Mouse (Mus musculus) MEL (cell line): ENCODE data around the gene Plxnb3. TPM values are rescaled to one million over a fixed set of nuclear protein-coding genes. Genes with fewer than 3 reads are reported as not detected.

Experiments
- DNase-seq: peaks from one replicate; pipeline ENCODE4 v3.0.0; 2011; ENCODE audit warnings: low read depth, low spot score
- H3K27ac ChIP-seq: 2 replicates; pipeline ENCODE4 v1.5.1; 2012; ENCODE audit warnings: low read depth, mild to moderate bottlenecking, control low read depth, low read length, moderate library complexity; ENCODE audit not compliant: control insufficient read depth
- H3K27me3 ChIP-seq, 2 experiments: fragments of 150-350 bp in 1 of 2; sonication (generic) in 1 of 2; 2 replicates each; pipeline ENCODE4 v1.6.1; 2012; ENCODE audit warnings: low read length in 2 of 2, mild to moderate bottlenecking in 2 of 2, improper control_type of control experiment in 1 of 2, moderate library complexity in 1 of 2; ENCODE audit not compliant: insufficient read depth in 2 of 2, control insufficient read depth in 1 of 2
- H3K36me3 ChIP-seq, 2 experiments: 2 replicates each; pipeline ENCODE4 v1.6.1; 2012 to 2014; ENCODE audit warnings: low read length in 2 of 2, improper control_type of control experiment in 1 of 2, inconsistent platforms in 1 of 2, mild to moderate bottlenecking in 1 of 2; ENCODE audit not compliant: insufficient read depth in 2 of 2, control insufficient read depth in 1 of 2
- H3K4me1 ChIP-seq, 2 experiments: fragments of 150-350 bp in 1 of 2; sonication (generic) in 1 of 2; 2 replicates each; pipeline ENCODE4 v1.6.1; 2012; ENCODE audit warnings: low read length in 2 of 2, improper control_type of control experiment in 1 of 2, mild to moderate bottlenecking in 1 of 2; ENCODE audit not compliant: insufficient read depth in 2 of 2, control insufficient read depth in 1 of 2
- H3K4me3 ChIP-seq, 2 experiments: fragments of 150-350 bp in 1 of 2; sonication (generic) in 1 of 2; 2 replicates each; pipeline ENCODE4 v1.5.1; 2012; ENCODE audit warnings: low read depth in 2 of 2, low read length in 2 of 2, mild to moderate bottlenecking in 2 of 2, moderate library complexity in 2 of 2, control low read depth in 1 of 2, improper control_type of control experiment in 1 of 2; ENCODE audit not compliant: control insufficient read depth in 1 of 2, insufficient read depth in 1 of 2
- H3K79me2 ChIP-seq: 2 replicates; pipeline ENCODE4 v1.6.1; 2012; ENCODE audit warnings: mild to moderate bottlenecking, low read length, moderate library complexity; ENCODE audit not compliant: control insufficient read depth, poor library complexity, insufficient read depth
- H3K9ac ChIP-seq: 2 replicates; pipeline ENCODE4 v1.6.1; 2012; ENCODE audit warnings: low read depth, mild to moderate bottlenecking, control low read depth, low read length, moderate library complexity; ENCODE audit not compliant: control insufficient read depth, poor library complexity, severe bottlenecking
- H3K9me3 ChIP-seq: fragments of 150-350 bp; sonication (generic); replicated peaks from 2 replicates; pipeline ENCODE4 v1.6.1; 2012; ENCODE audit warnings: mild to moderate bottlenecking, low read length, improper control_type of control experiment, moderate library complexity; ENCODE audit not compliant: insufficient read depth
- BHLHE40 ChIP-seq: IDR thresholded peaks from 2 replicates; pipeline ENCODE4 v1.6.1; 2012; ENCODE audit warnings: low read depth, mild to moderate bottlenecking, inconsistent platforms, low read length, improper control_type of control experiment, borderline replicate concordance
- CHD1 ChIP-seq: IDR thresholded peaks from 2 replicates; pipeline ENCODE4 v1.6.1; 2012; ENCODE audit warnings: low read depth, mild to moderate bottlenecking, inconsistent platforms, low read length, improper control_type of control experiment
- CHD2 ChIP-seq: IDR thresholded peaks from 2 replicates; pipeline ENCODE4 v1.6.1; 2011; ENCODE audit warnings: low read length, improper control_type of control experiment
- CTCF ChIP-seq, 3 experiments: IDR thresholded peaks in 2 of 3; conservative IDR thresholded peaks in 1 of 3; 2 replicates each; pipeline ENCODE4 v1.5.1; 2011 to 2012; ENCODE audit warnings: low read length in 3 of 3, low read depth in 2 of 3, mild to moderate bottlenecking in 2 of 3, improper control_type of control experiment in 1 of 3, inconsistent platforms in 1 of 3, mixed read lengths in 1 of 3, moderate library complexity in 1 of 3; ENCODE audit not compliant: control insufficient read depth in 1 of 3, insufficient read depth in 1 of 3, poor library complexity in 1 of 3, severe bottlenecking in 1 of 3
- E2F4 ChIP-seq: IDR thresholded peaks from 2 replicates; pipeline ENCODE4 v1.6.1; 2011; ENCODE audit warnings: low read depth, low read length, improper control_type of control experiment, borderline replicate concordance
- ETS1 ChIP-seq: IDR thresholded peaks from 2 replicates; pipeline ENCODE4 v1.6.1; 2012; ENCODE audit warnings: low read depth, mild to moderate bottlenecking, inconsistent platforms, low read length, improper control_type of control experiment, moderate library complexity
- GABPA ChIP-seq: IDR thresholded peaks from 2 replicates; pipeline ENCODE4 v1.6.1; 2012; ENCODE audit warnings: low read depth, mild to moderate bottlenecking, inconsistent platforms, low read length, improper control_type of control experiment, moderate library complexity
- GATA1 ChIP-seq: IDR thresholded peaks from 2 replicates; pipeline ENCODE4 v1.6.1; 2011; ENCODE audit warnings: low read depth, low read length, improper control_type of control experiment
- MAFK ChIP-seq: IDR thresholded peaks from 2 replicates; pipeline ENCODE4 v1.6.1; 2011; ENCODE audit warnings: low read depth, mild to moderate bottlenecking, low read length, improper control_type of control experiment, borderline replicate concordance
- MXI1 ChIP-seq: IDR thresholded peaks from 2 replicates; pipeline ENCODE4 v1.6.1; 2011; ENCODE audit warnings: mild to moderate bottlenecking, low read depth, low read length, improper control_type of control experiment
- MYB ChIP-seq: IDR thresholded peaks from 2 replicates; pipeline ENCODE4 v1.6.1; 2011; ENCODE audit warnings: mild to moderate bottlenecking, low read depth, low read length, improper control_type of control experiment
- POLR2AphosphoS2 ChIP-seq: IDR thresholded peaks from 2 replicates; pipeline ENCODE4 v1.6.1; 2011; ENCODE audit warnings: low read length, improper control_type of control experiment
- POLR2AphosphoS5 ChIP-seq: IDR thresholded peaks from 2 replicates; pipeline ENCODE4 v1.6.1; 2012; ENCODE audit warnings: low read depth, borderline replicate concordance, mild to moderate bottlenecking, inconsistent platforms, low read length, moderate library complexity, mixed read lengths
- RAD21 ChIP-seq: IDR thresholded peaks from 2 replicates; pipeline ENCODE4 v1.6.1; 2011; ENCODE audit warnings: mild to moderate bottlenecking, low read depth, low read length, improper control_type of control experiment
- SMC3 ChIP-seq: IDR thresholded peaks from 2 replicates; pipeline ENCODE4 v1.6.1; 2011; ENCODE audit warnings: low read depth, low read length, improper control_type of control experiment
- ZC3H11A ChIP-seq: IDR thresholded peaks from 2 replicates; pipeline ENCODE4 v1.6.1; 2012; ENCODE audit warnings: low read depth, mild to moderate bottlenecking, inconsistent platforms, low read length, improper control_type of control experiment
- ZMIZ1 ChIP-seq: IDR thresholded peaks from 2 replicates; pipeline ENCODE4 v1.6.1; 2012; ENCODE audit warnings: low read depth, mild to moderate bottlenecking, inconsistent platforms, low read length, improper control_type of control experiment, moderate library complexity
- polyA plus RNA-seq, 2 experiments: library from polyadenylated mRNA; stranded (reverse) in 1 of 2; unstranded in 1 of 2; fragments of >175 nt in 1 of 2; fragments of >200 nt in 1 of 2; gene quantifications; 2 replicates each; pipeline versions ENCODE4 v1.2.1 to v1.2.4; 2012; ENCODE audit warnings: low replicate concordance in 2 of 2, low read depth in 1 of 2; ENCODE audit not compliant: insufficient read length in 2 of 2, insufficient read depth in 1 of 2, missing spikeins in 1 of 2
- total RNA-seq: library from RNA; depleted of rRNA; stranded (reverse); fragments of 300-350 nt; gene quantifications from 2 replicates; pipeline ENCODE4 v1.2.3, GENCODE M21; 2012

The Plxnb3 gene
- total and polyA plus RNA-seq, 3 experiments, result 0.10 TPM; not detected in 2

DNA sequence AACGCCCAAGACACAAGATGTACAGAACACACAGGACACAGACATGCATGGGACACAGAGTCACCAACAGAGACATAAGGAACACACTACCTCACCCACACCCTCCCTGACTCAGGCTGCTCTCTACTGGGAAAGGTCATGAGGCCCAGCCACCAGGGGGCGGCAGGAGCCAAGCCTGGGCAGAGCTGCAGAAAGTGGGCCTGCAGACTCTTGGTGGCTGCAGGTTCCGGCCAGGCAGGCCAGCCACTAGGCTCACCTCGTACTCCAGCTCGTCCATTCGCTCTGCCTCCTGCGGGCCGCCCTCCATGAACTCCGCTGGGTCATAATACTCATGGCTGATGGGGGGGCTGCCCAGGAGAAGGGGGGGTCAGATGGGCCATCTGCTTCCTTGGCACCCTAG lies 41.6 kb downstream of the Plxnb3 start:
- H3K27me3 ChIP-seq, result no peaks in the 10 kb centered on the region
- no peak overlapping the region for H3K4me3 ChIP-seq
- peak; percentile 64 for DNase-seq
- no peaks in the 10 kb centered on the region for H3K79me2 ChIP-seq
- H3K27ac ChIP-seq, result no peak overlapping the region
- no peak overlapping the region for H3K9ac ChIP-seq
- H3K36me3 ChIP-seq, result no peaks in the 10 kb centered on the region
- TF ChIP-seq CHD2, result no peak
- TF ChIP-seq BHLHE40, result no peak
- peak; percentile 50 to 81 (median 71) for TF ChIP-seq CTCF (IDR thresholded peaks at IDR 0.05 in 2 of 3, conservative IDR thresholded peaks at IDR 0.05 in 1 of 3; ENCODE audit: control insufficient read depth in 1 of 3, insufficient read depth in 1 of 3, low read depth in 2 of 3, low read length in 3 of 3, poor library complexity in 1 of 3, severe bottlenecking in 1 of 3)
- peak; percentile 47 for TF ChIP-seq ZC3H11A
- TF ChIP-seq RAD21, result peak; percentile 70
- no peak for TF ChIP-seq MYB
- peak; percentile 77 for TF ChIP-seq SMC3
- H3K4me1 ChIP-seq, result no peaks in the 10 kb centered on the region
- H3K9me3 ChIP-seq, result no peaks in the 10 kb centered on the region

DNA sequence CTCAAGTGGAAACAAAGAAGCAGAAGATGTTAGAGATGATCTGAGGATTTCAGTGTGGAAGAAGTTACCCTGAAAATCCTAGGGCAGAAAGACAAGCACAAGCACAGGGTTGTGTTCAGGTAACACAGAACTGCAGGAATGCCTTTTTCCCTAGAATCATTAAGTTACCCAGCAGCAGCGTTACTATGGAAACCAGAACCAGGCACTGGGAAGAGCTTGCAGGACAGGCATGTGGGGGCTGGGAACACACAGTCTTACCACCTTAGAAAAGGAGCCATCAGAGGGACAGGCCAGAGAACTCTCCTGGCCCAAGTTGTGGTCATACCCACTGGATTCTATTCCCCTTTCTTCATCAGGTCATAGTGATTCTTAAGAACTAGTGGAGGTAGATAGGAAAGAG lies 48.9 kb downstream of the Plxnb3 start:
- TF ChIP-seq ZMIZ1, result no peak
- no peak for TF ChIP-seq BHLHE40
- TF ChIP-seq CHD1, result no peak
- no peak for TF ChIP-seq E2F4
- TF ChIP-seq GATA1, result no peak
- no peak for TF ChIP-seq POLR2AphosphoS2
- no peak for TF ChIP-seq CHD2
- no peak for TF ChIP-seq GABPA
- TF ChIP-seq ETS1, result no peak
- TF ChIP-seq MYB, result no peak
- TF ChIP-seq POLR2AphosphoS5, result no peak
- TF ChIP-seq SMC3, result no peak
- no peak for TF ChIP-seq MAFK
- TF ChIP-seq MXI1, result no peak
- no peak for DNase-seq
- Histone ChIP-seq H3K27ac (no peak overlapping the region), H3K36me3 (no peaks in the 10 kb centered on the region), H3K4me3 (no peak overlapping the region), H3K27me3 (no peaks in the 10 kb centered on the region), H3K9me3 (no peaks in the 10 kb centered on the region), H3K9ac (no peak overlapping the region), H3K79me2 (no peaks in the 10 kb centered on the region), H3K4me1 (no peaks in the 10 kb centered on the region)
